Mouse (Mus musculus): ENCODE data around the gene Xpo4. TPM values are rescaled to one million over a fixed set of nuclear protein-coding genes. Genes with fewer than 3 reads are reported as not detected.
"Not testable (repeated sequence)": the region's sequence is repeated elsewhere in the genome, so short reads cannot be mapped to it uniquely, and the experiment has no call there.

The Xpo4 gene
- polyA plus RNA-seq, 1 experiment from 2014 or later = 18.6 TPM

DNA sequence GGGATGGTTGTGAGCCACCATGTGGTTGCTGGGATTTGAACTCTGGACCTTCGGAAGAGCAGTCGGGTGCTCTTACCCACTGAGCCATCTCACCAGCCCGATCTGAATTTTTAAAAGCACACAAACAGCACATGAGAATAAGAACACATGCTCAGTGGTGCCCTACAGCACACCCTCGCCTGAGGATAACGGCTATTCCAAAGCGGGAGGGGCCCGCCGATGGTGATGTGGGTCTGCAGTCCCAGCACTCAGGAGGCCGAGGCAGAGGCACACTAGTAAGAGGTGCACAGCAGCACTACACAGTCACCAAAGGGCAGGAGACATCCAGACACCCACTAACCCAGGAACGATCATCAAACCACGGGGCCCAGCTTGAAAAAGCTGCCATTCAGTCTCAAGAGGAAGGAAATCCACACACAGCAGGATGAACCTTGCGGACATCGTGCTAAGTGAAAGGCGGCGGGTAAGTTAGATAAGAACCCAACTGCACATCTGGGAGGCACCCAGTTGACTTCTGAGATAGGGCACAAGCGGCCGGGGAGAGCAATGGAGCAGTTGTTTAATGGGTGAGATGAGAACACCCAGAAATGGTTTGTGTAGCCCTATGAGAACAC lies 27.4 kb upstream of the Xpo4 start:
- H3K9me3 ChIP-seq (ENCODE audit: control insufficient read depth, low read length) = no peaks in the 10 kb centered on the region
- H3K4me1 ChIP-seq (ENCODE audit: control insufficient read depth in 2 of 2, insufficient read depth in 2 of 2, low read length in 2 of 2) = no peaks in the 10 kb centered on the region
- H3K27me3 ChIP-seq (ENCODE audit: control insufficient read depth, insufficient read depth, low read length) = no peaks in the 10 kb centered on the region
- H3K9ac ChIP-seq (ENCODE audit: low read length) = no peak overlapping the region
- no peak for ATAC-seq (ENCODE audit: insufficient number of reproducible peaks, insufficient read depth, low FRiP score, low read depth)
- no peak overlapping the region for H3K4me3 ChIP-seq (ENCODE audit: control insufficient read depth in 1 of 2, insufficient read depth in 1 of 2, low read depth in 1 of 2, low read length in 2 of 2)
- WGBS = 80% methylated on average over 17 of the region's 17 CpGs
- no peak overlapping the region for H3K4me2 ChIP-seq (ENCODE audit: low read length)
- H3K36me3 ChIP-seq (ENCODE audit: control insufficient read depth, insufficient read depth, low read length) = peaks cover 88% of the 10 kb centered on the region
- no peak overlapping the region for H3K27ac ChIP-seq (replicated peaks in 1 of 2; ENCODE audit: control insufficient read depth in 1 of 2, insufficient read depth in 1 of 2, low read depth in 2 of 2, low read length in 2 of 2)

DNA sequence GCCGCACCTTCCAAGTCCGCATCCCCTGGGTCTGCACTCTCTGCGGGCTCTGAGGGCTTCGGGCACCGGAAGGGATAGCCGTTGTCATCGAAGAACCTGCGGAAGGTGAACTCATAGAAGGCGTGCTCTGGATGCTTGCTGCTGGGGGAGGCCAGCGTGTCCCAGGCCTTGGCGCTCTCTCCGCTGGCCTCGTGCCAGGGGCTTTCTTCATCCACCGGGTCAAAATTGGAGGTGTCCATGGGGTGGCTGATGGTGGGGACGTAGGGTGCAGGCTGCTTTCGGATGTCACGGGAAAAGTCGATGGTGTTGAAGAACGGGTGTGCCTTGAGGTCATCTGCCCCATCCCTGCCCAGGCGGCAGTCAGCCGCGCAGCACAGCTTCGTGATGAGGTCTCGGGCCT lies 26.1 kb upstream of the Xpo4 start:
- H3K9me3 ChIP-seq (ENCODE audit: control insufficient read depth, low read length) = no peaks in the 10 kb centered on the region
- H3K4me2 ChIP-seq (ENCODE audit: low read length) = no peak overlapping the region
- H3K4me3 ChIP-seq (ENCODE audit: control insufficient read depth in 1 of 2, insufficient read depth in 1 of 2, low read depth in 1 of 2, low read length in 2 of 2) = no peak overlapping the region
- H3K36me3 ChIP-seq (ENCODE audit: control insufficient read depth, insufficient read depth, low read length) = peaks cover 76% of the 10 kb centered on the region
- no peak overlapping the region for H3K27ac ChIP-seq (replicated peaks in 1 of 2; ENCODE audit: control insufficient read depth in 1 of 2, insufficient read depth in 1 of 2, low read depth in 2 of 2, low read length in 2 of 2)
- no peak overlapping the region for H3K9ac ChIP-seq (ENCODE audit: low read length)
- no peak for ATAC-seq (ENCODE audit: insufficient number of reproducible peaks, insufficient read depth, low FRiP score, low read depth)
- no peaks in the 10 kb centered on the region for H3K27me3 ChIP-seq (ENCODE audit: control insufficient read depth, insufficient read depth, low read length)
- 91% methylated on average over 24 of the region's 24 CpGs for WGBS
- no peaks in the 10 kb centered on the region for H3K4me1 ChIP-seq (ENCODE audit: control insufficient read depth in 2 of 2, insufficient read depth in 2 of 2, low read length in 2 of 2)

DNA sequence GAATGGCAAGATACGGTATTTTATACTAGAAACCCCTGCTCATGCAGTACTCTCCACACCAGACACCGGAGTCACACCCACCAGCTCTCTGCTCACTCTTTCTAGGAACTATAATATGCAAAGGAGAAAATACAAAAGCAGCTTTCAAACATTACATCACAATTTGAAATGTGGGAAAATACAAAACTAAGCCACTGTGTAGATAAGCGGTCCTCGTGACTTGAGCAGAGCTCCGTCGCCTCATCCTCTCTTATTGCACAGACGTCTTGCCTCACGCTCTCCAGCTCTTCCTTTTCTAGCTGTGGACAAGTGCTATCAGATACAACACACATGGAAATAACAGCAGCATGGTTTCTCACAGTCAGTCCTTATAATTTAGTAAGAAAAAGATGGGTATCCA lies 25.5 kb upstream of the Xpo4 start:
- no peaks in the 10 kb centered on the region for H3K4me1 ChIP-seq (ENCODE audit: control insufficient read depth in 2 of 2, insufficient read depth in 2 of 2, low read length in 2 of 2)
- no peak for ATAC-seq (ENCODE audit: insufficient number of reproducible peaks, insufficient read depth, low FRiP score, low read depth)
- H3K36me3 ChIP-seq (ENCODE audit: control insufficient read depth, insufficient read depth, low read length) = peaks cover 69% of the 10 kb centered on the region
- WGBS = 78% methylated on average over 8 of the region's 8 CpGs
- no peak overlapping the region for H3K9ac ChIP-seq (ENCODE audit: low read length)
- no peak overlapping the region for H3K4me2 ChIP-seq (ENCODE audit: low read length)
- no peaks in the 10 kb centered on the region for H3K27me3 ChIP-seq (ENCODE audit: control insufficient read depth, insufficient read depth, low read length)
- no peaks in the 10 kb centered on the region for H3K9me3 ChIP-seq (ENCODE audit: control insufficient read depth, low read length)
- H3K27ac ChIP-seq (replicated peaks in 1 of 2; ENCODE audit: control insufficient read depth in 1 of 2, insufficient read depth in 1 of 2, low read depth in 2 of 2, low read length in 2 of 2) = no peak overlapping the region
- H3K4me3 ChIP-seq (ENCODE audit: control insufficient read depth in 1 of 2, insufficient read depth in 1 of 2, low read depth in 1 of 2, low read length in 2 of 2) = no peak overlapping the region

DNA sequence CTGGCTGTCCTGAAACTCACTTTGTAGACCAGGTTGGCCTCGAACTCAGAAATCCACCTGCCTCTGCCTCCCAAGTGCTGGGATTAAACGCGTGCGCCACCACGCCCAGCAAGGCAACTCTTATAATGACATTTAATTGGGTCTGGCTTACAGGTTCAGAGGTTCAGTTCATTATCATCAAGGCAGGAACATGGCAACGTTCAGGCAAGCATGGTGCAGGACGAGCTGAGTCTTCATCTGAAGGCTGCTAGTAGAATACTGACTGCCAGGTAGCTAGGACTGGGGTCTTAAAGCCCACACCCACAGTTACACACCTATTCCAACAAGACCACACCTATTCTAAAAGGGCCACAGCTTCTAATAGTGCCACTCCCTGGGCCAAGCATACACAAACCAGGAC lies 22.8 kb upstream of the Xpo4 start:
- H3K4me2 ChIP-seq (ENCODE audit: low read length); H3K27me3 ChIP-seq (ENCODE audit: control insufficient read depth, insufficient read depth, low read length); H3K4me1 ChIP-seq (ENCODE audit: control insufficient read depth in 2 of 2, insufficient read depth in 2 of 2, low read length in 2 of 2); H3K9me3 ChIP-seq (ENCODE audit: control insufficient read depth, low read length); H3K9ac ChIP-seq (ENCODE audit: low read length); H3K27ac ChIP-seq (replicated peaks in 1 of 2; ENCODE audit: control insufficient read depth in 1 of 2, insufficient read depth in 1 of 2, low read depth in 2 of 2, low read length in 2 of 2); H3K4me3 ChIP-seq (ENCODE audit: control insufficient read depth in 1 of 2, insufficient read depth in 1 of 2, low read depth in 1 of 2, low read length in 2 of 2); ATAC-seq (ENCODE audit: insufficient number of reproducible peaks, insufficient read depth, low FRiP score, low read depth): not testable (repeated sequence)
- peaks cover 46% of the 10 kb centered on the region for H3K36me3 ChIP-seq (ENCODE audit: control insufficient read depth, insufficient read depth, low read length)
- WGBS = 91% methylated on average over 7 of the region's 7 CpGs

DNA sequence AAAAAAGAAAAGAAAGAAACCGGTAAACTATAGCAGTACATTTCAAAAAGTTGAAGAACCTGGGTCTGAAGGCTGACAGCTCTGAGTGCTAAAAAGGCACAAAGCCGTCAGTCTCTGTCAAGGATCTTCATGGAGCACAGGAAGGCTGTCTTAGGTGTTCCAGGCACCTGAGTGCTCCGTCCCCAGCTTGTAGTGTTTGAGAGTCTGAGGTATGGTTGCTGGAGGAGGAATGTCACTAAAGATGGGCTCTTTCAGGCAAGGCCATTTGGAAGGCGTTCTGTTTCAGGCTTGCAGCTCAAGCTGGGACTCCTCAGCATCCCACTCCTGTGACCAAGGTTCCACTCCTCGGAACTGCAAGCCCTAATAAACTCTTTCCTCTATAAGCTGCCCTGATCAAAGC lies 22.2 kb upstream of the Xpo4 start:
- H3K4me2 ChIP-seq (ENCODE audit: low read length) = no peak overlapping the region
- no peak overlapping the region for H3K9ac ChIP-seq (ENCODE audit: low read length)
- no peaks in the 10 kb centered on the region for H3K9me3 ChIP-seq (ENCODE audit: control insufficient read depth, low read length)
- no peak for ATAC-seq (ENCODE audit: insufficient number of reproducible peaks, insufficient read depth, low FRiP score, low read depth)
- peaks cover 40% of the 10 kb centered on the region for H3K36me3 ChIP-seq (ENCODE audit: control insufficient read depth, insufficient read depth, low read length)
- no peaks in the 10 kb centered on the region for H3K4me1 ChIP-seq (ENCODE audit: control insufficient read depth in 2 of 2, insufficient read depth in 2 of 2, low read length in 2 of 2)
- H3K4me3 ChIP-seq (ENCODE audit: control insufficient read depth in 1 of 2, insufficient read depth in 1 of 2, low read depth in 1 of 2, low read length in 2 of 2) = no peak overlapping the region
- H3K27ac ChIP-seq (replicated peaks in 1 of 2; ENCODE audit: control insufficient read depth in 1 of 2, insufficient read depth in 1 of 2, low read depth in 2 of 2, low read length in 2 of 2) = no peak overlapping the region
- 85% methylated on average over 5 of the region's 5 CpGs for WGBS
- H3K27me3 ChIP-seq (ENCODE audit: control insufficient read depth, insufficient read depth, low read length) = no peaks in the 10 kb centered on the region

DNA sequence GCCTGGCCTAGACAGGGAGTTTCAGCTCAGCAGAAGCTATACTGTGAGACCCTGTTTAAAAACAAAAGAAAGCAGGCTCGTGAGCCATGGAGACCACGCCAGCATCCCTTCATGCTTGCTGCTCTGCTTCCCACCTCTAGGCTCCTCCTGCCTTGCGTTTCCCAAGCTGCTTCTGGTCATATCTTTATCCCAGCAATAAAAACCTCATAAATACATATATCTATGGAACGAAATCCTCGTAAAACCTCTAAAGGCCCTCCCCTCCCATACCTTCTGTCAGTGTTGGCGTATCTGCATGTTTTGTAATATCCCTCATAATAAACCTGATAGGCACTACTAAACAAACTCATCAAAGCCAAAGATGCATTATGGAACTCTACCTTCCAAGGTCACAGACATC lies 21.4 kb upstream of the Xpo4 start:
- H3K36me3 ChIP-seq (ENCODE audit: control insufficient read depth, insufficient read depth, low read length) = peaks cover 34% of the 10 kb centered on the region
- WGBS = 91% methylated on average over 6 of the region's 6 CpGs
- H3K4me1 ChIP-seq (ENCODE audit: control insufficient read depth in 2 of 2, insufficient read depth in 2 of 2, low read length in 2 of 2) = no peaks in the 10 kb centered on the region
- no peak overlapping the region for H3K9ac ChIP-seq (ENCODE audit: low read length)
- ATAC-seq (ENCODE audit: insufficient number of reproducible peaks, insufficient read depth, low FRiP score, low read depth) = no peak
- H3K4me2 ChIP-seq (ENCODE audit: low read length) = no peak overlapping the region
- no peak overlapping the region for H3K27ac ChIP-seq (replicated peaks in 1 of 2; ENCODE audit: control insufficient read depth in 1 of 2, insufficient read depth in 1 of 2, low read depth in 2 of 2, low read length in 2 of 2)
- H3K4me3 ChIP-seq (ENCODE audit: control insufficient read depth in 1 of 2, insufficient read depth in 1 of 2, low read depth in 1 of 2, low read length in 2 of 2) = no peak overlapping the region
- no peaks in the 10 kb centered on the region for H3K9me3 ChIP-seq (ENCODE audit: control insufficient read depth, low read length)
- no peaks in the 10 kb centered on the region for H3K27me3 ChIP-seq (ENCODE audit: control insufficient read depth, insufficient read depth, low read length)

DNA sequence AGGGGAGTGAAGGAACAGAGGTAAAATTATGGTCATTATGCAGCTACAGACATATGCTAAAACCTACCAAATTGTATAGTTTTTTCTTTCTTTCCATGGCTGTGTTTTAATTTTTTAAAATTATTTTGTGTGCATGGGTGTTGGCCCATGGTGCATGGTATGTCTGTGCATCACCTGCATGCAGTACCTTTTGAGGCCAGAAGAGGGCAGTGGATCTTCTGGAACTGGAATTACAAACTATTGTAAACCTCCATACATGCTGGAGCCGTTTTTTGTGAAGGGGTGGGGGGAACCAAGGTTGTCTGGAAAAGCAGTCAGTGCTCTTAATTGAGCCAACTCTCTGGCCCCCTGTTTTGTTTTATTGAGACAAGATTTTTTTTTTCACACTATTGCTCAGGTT lies 19.3 kb upstream of the Xpo4 start:
- Histone ChIP-seq H3K4me2 (ENCODE audit: low read length) (no peak overlapping the region), H3K9me3 (ENCODE audit: control insufficient read depth, low read length) (no peaks in the 10 kb centered on the region), H3K9ac (ENCODE audit: low read length) (no peak overlapping the region), H3K27ac (replicated peaks in 1 of 2; ENCODE audit: control insufficient read depth in 1 of 2, insufficient read depth in 1 of 2, low read depth in 2 of 2, low read length in 2 of 2) (no peak overlapping the region), H3K4me3 (ENCODE audit: control insufficient read depth in 1 of 2, insufficient read depth in 1 of 2, low read depth in 1 of 2, low read length in 2 of 2) (no peak overlapping the region), H3K27me3 (ENCODE audit: control insufficient read depth, insufficient read depth, low read length) (no peaks in the 10 kb centered on the region), H3K36me3 (ENCODE audit: control insufficient read depth, insufficient read depth, low read length) (peaks cover 14% of the 10 kb centered on the region), H3K4me1 (ENCODE audit: control insufficient read depth in 2 of 2, insufficient read depth in 2 of 2, low read length in 2 of 2) (no peaks in the 10 kb centered on the region)
- WGBS = 5% methylated on average over 1 of the region's 1 CpGs
- no peak for ATAC-seq (ENCODE audit: insufficient number of reproducible peaks, insufficient read depth, low FRiP score, low read depth)

DNA sequence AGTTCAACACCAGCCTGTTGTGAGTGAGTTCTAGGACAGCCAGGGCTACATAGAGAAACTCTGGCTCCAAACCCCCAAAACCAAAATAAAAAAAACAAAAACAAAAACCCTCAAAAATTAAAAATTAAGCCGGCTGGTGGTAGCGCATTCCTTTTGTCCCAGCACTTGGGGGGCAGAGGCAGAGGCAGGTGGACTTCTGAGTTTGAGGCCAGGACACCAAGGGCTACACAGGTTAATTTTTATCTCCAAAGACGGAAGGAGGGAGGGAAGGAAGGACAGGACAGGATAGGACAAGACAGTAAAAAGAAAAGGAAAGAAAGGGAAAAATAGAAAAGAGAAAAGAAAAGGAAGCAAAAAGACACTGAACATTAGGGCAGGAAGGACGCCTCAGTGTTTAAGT lies 17.5 kb upstream of the Xpo4 start:
- no peaks in the 10 kb centered on the region for H3K9me3 ChIP-seq (ENCODE audit: control insufficient read depth, low read length)
- ATAC-seq (ENCODE audit: insufficient number of reproducible peaks, insufficient read depth, low FRiP score, low read depth) = no peak
- WGBS = 85% methylated on average over 4 of the region's 4 CpGs

More for the DNA sequence above, 17.5 kb upstream of the Xpo4 start:
- no peaks in the 10 kb centered on the region for H3K27me3 ChIP-seq (ENCODE audit: control insufficient read depth, insufficient read depth, low read length)
- H3K4me3 ChIP-seq (ENCODE audit: control insufficient read depth in 1 of 2, insufficient read depth in 1 of 2, low read depth in 1 of 2, low read length in 2 of 2) = no peak overlapping the region
- no peak overlapping the region for H3K27ac ChIP-seq (replicated peaks in 1 of 2; ENCODE audit: control insufficient read depth in 1 of 2, insufficient read depth in 1 of 2, low read depth in 2 of 2, low read length in 2 of 2)
- no peak overlapping the region for H3K4me2 ChIP-seq (ENCODE audit: low read length)
- H3K36me3 ChIP-seq (ENCODE audit: control insufficient read depth, insufficient read depth, low read length) = no peaks in the 10 kb centered on the region
- H3K4me1 ChIP-seq (ENCODE audit: control insufficient read depth in 2 of 2, insufficient read depth in 2 of 2, low read length in 2 of 2) = no peaks in the 10 kb centered on the region
- no peak overlapping the region for H3K9ac ChIP-seq (ENCODE audit: low read length)

All from heart, embryonic 14.5 days (tissue).